ENCODE assay signal across 14 mouse cellular contexts in genomic region chr16:44660996-44661876, GRCm38 (mm10).
DNase-seq lines count a peak whose midpoint lies in the region; ATAC-seq lines count a peak whose summit lies in the region.
"Had no signal": no experiment of that assay in that cellular context is flagged by ENCODE, and none has a peak within 500 bp of the region (broad histone marks: within the 10 kb centered on the region; RNA-seq: fewer than 3 reads in every experiment).

No protein-coding gene starts in this region.

- peaks cover 1% of the 10 kb centered on the region; the same call in 1 of the 2 replicates for H3K9me3 ChIP-seq in forebrain, embryonic 10.5 days
- no peaks in the 10 kb centered on the region for H3K9me3 ChIP-seq in hindbrain, embryonic 16.5 days (ENCODE audit: control insufficient read depth, low read length)
- no peaks in the 10 kb centered on the region for H3K9me3 ChIP-seq in midbrain, embryonic 16.5 days (replicated peaks; ENCODE audit: control insufficient read depth, low read length, poor library complexity, severe bottlenecking)

- H3K27me3 ChIP-seq in forebrain, embryonic 10.5 days (ENCODE audit: poor library complexity, severe bottlenecking): peaks cover 49% of the 10 kb centered on the region
- H3K27me3 ChIP-seq in hindbrain, embryonic 16.5 days (replicated peaks; ENCODE audit: control insufficient read depth, insufficient read depth, low read length): no peaks in the 10 kb centered on the region
- no peaks in the 10 kb centered on the region for H3K27me3 ChIP-seq in midbrain, embryonic 16.5 days (ENCODE audit: control insufficient read depth, insufficient read depth, low read depth, low read length)
- H3K27me3 ChIP-seq: CH12.LX had no signal

- no peak overlapping the region for H3K4me2 ChIP-seq in hindbrain, embryonic 16.5 days (ENCODE audit: low read length)
- no peak overlapping the region for H3K4me2 ChIP-seq in midbrain, embryonic 16.5 days (ENCODE audit: low read length)
- H3K4me2 ChIP-seq: lung, embryonic 14.5 days had no signal

- peaks cover 81% of the 10 kb centered on the region for H3K4me1 ChIP-seq in forebrain, embryonic 10.5 days
- peaks cover 8% of the 10 kb centered on the region for H3K4me1 ChIP-seq in hindbrain, embryonic 16.5 days (ENCODE audit: control insufficient read depth, insufficient read depth, low read depth, low read length)
- no peaks in the 10 kb centered on the region for H3K4me1 ChIP-seq in midbrain, embryonic 16.5 days (ENCODE audit: control insufficient read depth, insufficient read depth, low read length)

- WGBS in forebrain, embryonic 10.5 days: 25% methylated on average over 4 of the region's 4 CpGs
- WGBS in hindbrain, embryonic 16.5 days: 23% methylated on average over 4 of the region's 4 CpGs
- 15% methylated on average over 4 of the region's 4 CpGs for WGBS in midbrain, embryonic 16.5 days

- peaks cover 3% of the 10 kb centered on the region; the same call in 1 of the 2 replicates for H3K36me3 ChIP-seq in forebrain, embryonic 10.5 days (replicated peaks)
- H3K36me3 ChIP-seq in hindbrain, embryonic 16.5 days (ENCODE audit: control insufficient read depth, insufficient read depth, low read length): no peaks in the 10 kb centered on the region
- H3K36me3 ChIP-seq in midbrain, embryonic 16.5 days (ENCODE audit: control insufficient read depth, insufficient read depth, low read length): no peaks in the 10 kb centered on the region

- H3K27ac ChIP-seq in forebrain, embryonic 10.5 days: peak overlapping the region; percentile 89
- H3K27ac ChIP-seq in hindbrain, embryonic 16.5 days (ENCODE audit: low read depth, low read length): peak overlapping the region; percentile 57
- H3K27ac ChIP-seq in midbrain, embryonic 16.5 days (ENCODE audit: low read length): peak overlapping the region; percentile 41

- peak overlapping the region; percentile 48; the same call in 1 of the 2 replicates for H3K4me3 ChIP-seq in forebrain, embryonic 10.5 days
- no peak overlapping the region for H3K4me3 ChIP-seq in hindbrain, embryonic 16.5 days (ENCODE audit: low read length)
- no peak overlapping the region for H3K4me3 ChIP-seq in midbrain, embryonic 16.5 days (ENCODE audit: low read depth, low read length)

- peak; percentile 76 for DNase-seq in embryo, embryonic 10.5 days (ENCODE audit: low spot score)
- peak; percentile 79 for DNase-seq in forebrain, embryonic 10.5 days (ENCODE audit: extremely low spot score, low spot score)
- DNase-seq in left cerebral cortex, adult 11 months (ENCODE audit: low spot score): no peak
- no peak for DNase-seq in layer of hippocampus, postnatal 14 days (ENCODE audit: low spot score in 2 of 2)
- DNase-seq in spleen, adult 12 weeks (ENCODE audit: low spot score): no peak
- DNase-seq: cerebellum, postnatal 36 days; kidney, adult 8-10 months; lung, embryonic 14.5 days; right cerebral cortex, postnatal 14 days; thymus, adult 18-20 months had no signal

- ATAC-seq in hindbrain, embryonic 16.5 days: peak; percentile 85
- peak; percentile 88 for ATAC-seq in midbrain, embryonic 16.5 days
- no peak for ATAC-seq in CD4-positive, CD25-positive, alpha-beta regulatory T cell, adult 4 months

- no peak overlapping the region for H3K9ac ChIP-seq in hindbrain, embryonic 16.5 days (ENCODE audit: low read depth, low read length)
- H3K9ac ChIP-seq in midbrain, embryonic 16.5 days (ENCODE audit: low read depth, low read length): no peak overlapping the region
- H3K9ac ChIP-seq: lung, embryonic 14.5 days had no signal

Comparison
In these comparisons a context has a peak if more than half of its experiments do, and no peak if none do; other contexts are left out.
1. DNase-seq: peak in embryo, embryonic 10.5 days (single experiment) and forebrain, embryonic 10.5 days (single experiment); none in left cerebral cortex, adult 11 months (single experiment), layer of hippocampus, postnatal 14 days (0 of 2) and spleen, adult 12 weeks (single experiment).
2. Peak in every context shown above with its lines, with median percentiles within 50 percentile points of each other: H3K27ac ChIP-seq.